Mouse (Mus musculus) ES-Bruce4 (cell line): ENCODE results near the gene Ankrd36.

ENCODE experiments used
- CTCF ChIP-seq: IDR thresholded peaks from one replicate; pipeline ENCODE4 v1.8.1; 2011; ENCODE audit warnings: low read depth, low read length
- POLR2A ChIP-seq: IDR thresholded peaks from one replicate; pipeline ENCODE4 v1.8.1; 2011; ENCODE audit warnings: low read length; ENCODE audit not compliant: insufficient read depth

DNA sequence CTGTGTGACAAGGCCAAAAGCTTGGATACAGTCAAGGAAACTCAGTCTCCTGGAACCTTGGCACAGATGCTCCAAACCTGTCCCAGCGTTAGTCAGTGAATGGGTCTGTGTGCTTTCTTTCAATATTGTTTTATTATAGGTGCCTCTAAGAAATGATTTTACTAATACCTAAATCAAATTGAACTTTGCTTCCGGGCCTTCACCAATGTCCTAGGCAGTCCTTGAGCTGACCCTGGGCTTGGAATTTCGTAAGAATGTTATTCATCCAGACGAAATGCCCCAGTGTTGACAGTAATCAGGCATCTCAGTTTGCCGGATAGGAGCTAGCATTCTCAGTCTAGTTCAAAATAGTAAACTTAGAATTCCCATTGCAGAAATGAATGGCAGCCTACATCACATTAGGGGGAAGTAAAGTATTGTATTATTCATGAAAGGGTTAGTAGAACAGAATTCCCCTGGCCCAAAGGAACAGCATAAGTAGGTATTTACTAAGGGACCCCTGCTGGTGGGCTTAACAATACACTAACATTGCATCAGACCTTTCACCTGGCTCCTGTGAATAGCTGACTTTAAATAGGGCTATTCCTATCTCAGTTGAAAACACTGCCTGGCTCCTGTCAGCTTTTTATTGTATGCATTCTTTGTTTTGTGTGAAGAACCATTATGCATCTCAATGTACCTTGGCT is 132.9 kb downstream of the Ankrd36 start:
- TF ChIP-seq CTCF = no peak
- no peak for TF ChIP-seq POLR2A
